Mouse (Mus musculus) T-helper 2 cell (primary cell): ENCODE measurements around the gene Lpar3.

ENCODE experiments used
- in situ Hi-C: fragments of 300-600 bp; cut with MboI, MseI; formaldehyde crosslinking; loops from one replicate; pipeline ENCODE4 v1.15.1; 2025; ENCODE audit warnings: high pct_unique_total_duplicates

Lpar3 gene

GRCm38 (mm10) chr3:146307341-146307740 is 86.6 kb downstream of the Lpar3 start:
- in situ Hi-C loops, result loop anchor here (10.0 kb wide), 1 partner anchor 1557 kb away; no protein-coding TSS in a partner anchor

GRCm38 (mm10) chr3:146307886-146308285 is 87.1 kb downstream of the Lpar3 start:
- in situ Hi-C loops, result loop anchor here (10.0 kb wide), 1 partner anchor 1557 kb away; no protein-coding TSS in a partner anchor

- in situ Hi-C loops, result loop anchor here (10.0 kb wide), 1 partner anchor 1555 kb away; no protein-coding TSS in a partner anchor
Observed at GRCm38 (mm10) chr3:146309586-146309985, 88.8 kb downstream of the Lpar3 start.

- in situ Hi-C loops, result no loop called here
Observed at GRCm38 (mm10) chr3:146311121-146311538, 90.4 kb downstream of the Lpar3 start.

GRCm38 (mm10) chr3:146315414-146315813 is 94.7 kb downstream of the Lpar3 start:
- in situ Hi-C loops, result no loop called here

GRCm38 (mm10) chr3:146316293-146316692 is 95.5 kb downstream of the Lpar3 start:
- in situ Hi-C loops, result no loop called here

GRCm38 (mm10) chr3:146317366-146317765 is 96.6 kb downstream of the Lpar3 start:
- in situ Hi-C loops, result no loop called here

GRCm38 (mm10) chr3:146317911-146318310 is 97.1 kb downstream of the Lpar3 start:
- in situ Hi-C loops, result no loop called here

GRCm38 (mm10) chr3:146318520-146318938 is 97.8 kb downstream of the Lpar3 start:
- in situ Hi-C loops, result no loop called here

- in situ Hi-C loops, result no loop called here
Observed at GRCm38 (mm10) chr3:146318987-146319386, 98.2 kb downstream of the Lpar3 start.

- in situ Hi-C loops, result no loop called here
Observed at GRCm38 (mm10) chr3:146319503-146319902, 98.7 kb downstream of the Lpar3 start.

- in situ Hi-C loops, result no loop called here
Observed at GRCm38 (mm10) chr3:146324949-146325348, 104.2 kb downstream of the Lpar3 start.

GRCm38 (mm10) chr3:146326743-146327536 is 106.2 kb downstream of the Lpar3 start:
- in situ Hi-C loops, result no loop called here

GRCm38 (mm10) chr3:146327537-146328255 is 106.9 kb downstream of the Lpar3 start:
- in situ Hi-C loops, result no loop called here

- in situ Hi-C loops, result no loop called here
Observed at GRCm38 (mm10) chr3:146328749-146329148, 108.0 kb downstream of the Lpar3 start.

- in situ Hi-C loops, result no loop called here
Observed at GRCm38 (mm10) chr3:146331819-146332218, 111.1 kb downstream of the Lpar3 start.

- in situ Hi-C loops, result no loop called here
Observed at GRCm38 (mm10) chr3:146333270-146333669, 112.5 kb downstream of the Lpar3 start.

- in situ Hi-C loops, result no loop called here
Observed at GRCm38 (mm10) chr3:146334070-146334469, 113.3 kb downstream of the Lpar3 start.
